Mouse (Mus musculus): Measurements from ENCODE around the gene Exoc4. TPM values are rescaled to one million over a fixed set of nuclear protein-coding genes. Genes with fewer than 3 reads are reported as not detected.

Gene Exoc4
- total and polyA plus RNA-seq, 3 experiments, result 10.5 to 86.2 (median 80.5) TPM

DNA sequence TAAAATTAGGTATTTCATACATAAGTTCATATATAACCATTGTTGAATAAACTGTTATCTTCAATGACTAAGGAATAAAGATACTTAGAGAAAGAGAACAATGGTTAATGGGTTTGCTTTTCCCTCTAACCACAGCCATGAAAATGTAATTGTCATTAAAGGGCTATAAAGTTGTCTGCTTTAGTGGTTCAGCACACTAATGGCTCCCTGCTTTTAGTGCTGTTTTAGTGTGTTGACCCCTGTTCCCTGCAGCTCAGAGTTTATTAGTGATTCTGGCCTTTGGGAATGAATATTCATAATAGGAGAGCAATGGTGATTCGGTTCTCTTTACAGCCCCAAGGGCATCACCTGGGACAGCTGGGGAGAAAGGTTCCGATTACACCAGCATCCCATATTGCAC lies 483.3 kb downstream of the Exoc4 start:
- H3K4me1 ChIP-seq (ENCODE audit: insufficient read depth, low read depth, low read length), result 0 out of 2 replicates have a peak, but pooled peaks cover 2% of the 10 kb centered on the region
- no peak for ATAC-seq (ENCODE audit: extremely low read depth, insufficient number of reproducible peaks, low FRiP score, poor library complexity, severe bottlenecking)

DNA sequence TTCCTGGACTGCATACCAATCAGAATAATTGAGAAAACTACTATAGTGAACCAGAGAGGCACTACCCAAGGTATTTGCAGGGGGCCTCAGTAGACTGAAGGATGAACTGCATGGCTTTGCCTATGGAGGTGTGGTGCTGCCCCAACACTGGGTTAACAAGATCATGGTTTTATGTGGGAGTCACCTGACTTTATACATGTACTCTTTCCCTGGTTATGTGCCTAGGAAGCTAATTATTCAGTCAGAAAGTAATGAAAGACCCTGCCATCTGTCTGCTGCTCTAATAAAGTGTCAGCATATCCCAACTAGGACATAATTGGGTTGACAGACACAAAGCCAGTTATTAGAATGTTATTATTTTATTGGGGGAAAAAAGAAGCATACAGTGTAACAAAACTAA lies 484.7 kb downstream of the Exoc4 start:
- TF ChIP-seq TAL1 (conservative IDR thresholded peaks at IDR 0.05; ENCODE audit: low read depth, low read length) (no peak), POLR2AphosphoS5 (IDR thresholded peaks at IDR 0.05; ENCODE audit: insufficient replicate concordance, low read depth, low read length) (no peak), CTCF (IDR thresholded peaks at IDR 0.05; ENCODE audit: low read depth, low read length) (no peak), GATA1 (IDR thresholded peaks at IDR 0.05; ENCODE audit: borderline replicate concordance, low read length) (no peak), GATA2 (IDR thresholded peaks at IDR 0.05; ENCODE audit: borderline replicate concordance, low read depth, low read length) (no peak)
- DNase-seq (ENCODE audit: low spot score), result no peak
- Histone ChIP-seq H3K9me3 (replicated peaks) (no peaks in the 10 kb centered on the region), H3K27me3 (ENCODE audit: insufficient read depth, low read length) (no peaks in the 10 kb centered on the region), H3K4me1 (ENCODE audit: insufficient read depth, low read depth, low read length) (0 out of 2 replicates have a peak, but pooled peaks cover 2% of the 10 kb centered on the region), H3K36me3 (replicated peaks) (no peaks in the 10 kb centered on the region), H3K4me3 (ENCODE audit: low read depth, low read length) (no peak overlapping the region)
- no peak for ATAC-seq (ENCODE audit: extremely low read depth, insufficient number of reproducible peaks, low FRiP score, poor library complexity, severe bottlenecking)

More for the DNA sequence above, 483.3 kb downstream of the Exoc4 start:
- H3K9me3 ChIP-seq (replicated peaks), result no peaks in the 10 kb centered on the region
- TF ChIP-seq CTCF (IDR thresholded peaks at IDR 0.05; ENCODE audit: low read depth, low read length) (no peak), GATA1 (IDR thresholded peaks at IDR 0.05; ENCODE audit: borderline replicate concordance, low read length) (no peak), GATA2 (IDR thresholded peaks at IDR 0.05; ENCODE audit: borderline replicate concordance, low read depth, low read length) (no peak), TAL1 (conservative IDR thresholded peaks at IDR 0.05; ENCODE audit: low read depth, low read length) (no peak), POLR2AphosphoS5 (IDR thresholded peaks at IDR 0.05; ENCODE audit: insufficient replicate concordance, low read depth, low read length) (no peak)
- H3K27me3 ChIP-seq (ENCODE audit: insufficient read depth, low read length), result no peaks in the 10 kb centered on the region
- no peaks in the 10 kb centered on the region for H3K36me3 ChIP-seq (replicated peaks)
- DNase-seq (ENCODE audit: low spot score), result no peak
- no peak overlapping the region for H3K4me3 ChIP-seq (ENCODE audit: low read depth, low read length)

DNA sequence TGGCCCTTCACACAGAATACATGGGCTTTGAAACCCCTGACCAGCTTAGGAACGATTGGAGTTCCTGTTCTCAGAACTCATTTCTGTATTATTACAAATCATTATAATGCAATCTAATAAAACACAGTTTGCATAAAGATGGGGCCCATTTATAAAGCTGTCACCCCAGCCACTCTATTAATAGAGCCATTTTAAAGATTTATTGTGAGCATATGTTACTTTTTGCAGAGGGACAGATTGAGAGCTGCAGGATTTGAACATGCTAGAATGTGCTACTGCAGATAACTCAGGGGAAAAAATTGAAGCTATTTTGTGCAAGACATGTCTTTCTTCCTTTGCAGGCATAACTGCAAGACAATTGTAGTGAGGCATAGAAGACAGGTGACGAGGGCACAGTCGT lies 485.1 kb downstream of the Exoc4 start:
- Histone ChIP-seq H3K4me1 (ENCODE audit: insufficient read depth, low read depth, low read length) (0 out of 2 replicates have a peak, but pooled peaks cover 2% of the 10 kb centered on the region), H3K9me3 (replicated peaks) (no peaks in the 10 kb centered on the region), H3K36me3 (replicated peaks) (no peaks in the 10 kb centered on the region), H3K27me3 (ENCODE audit: insufficient read depth, low read length) (no peaks in the 10 kb centered on the region), H3K4me3 (ENCODE audit: low read depth, low read length) (no peak overlapping the region)
- DNase-seq (ENCODE audit: low spot score) (no peak), ATAC-seq (ENCODE audit: extremely low read depth, insufficient number of reproducible peaks, low FRiP score, poor library complexity, severe bottlenecking) (no peak)
- TF ChIP-seq TAL1 (conservative IDR thresholded peaks at IDR 0.05; ENCODE audit: low read depth, low read length) (no peak), GATA1 (IDR thresholded peaks at IDR 0.05; ENCODE audit: borderline replicate concordance, low read length) (no peak), CTCF (IDR thresholded peaks at IDR 0.05; ENCODE audit: low read depth, low read length) (no peak), POLR2AphosphoS5 (IDR thresholded peaks at IDR 0.05; ENCODE audit: insufficient replicate concordance, low read depth, low read length) (no peak), GATA2 (IDR thresholded peaks at IDR 0.05; ENCODE audit: borderline replicate concordance, low read depth, low read length) (no peak)

DNA sequence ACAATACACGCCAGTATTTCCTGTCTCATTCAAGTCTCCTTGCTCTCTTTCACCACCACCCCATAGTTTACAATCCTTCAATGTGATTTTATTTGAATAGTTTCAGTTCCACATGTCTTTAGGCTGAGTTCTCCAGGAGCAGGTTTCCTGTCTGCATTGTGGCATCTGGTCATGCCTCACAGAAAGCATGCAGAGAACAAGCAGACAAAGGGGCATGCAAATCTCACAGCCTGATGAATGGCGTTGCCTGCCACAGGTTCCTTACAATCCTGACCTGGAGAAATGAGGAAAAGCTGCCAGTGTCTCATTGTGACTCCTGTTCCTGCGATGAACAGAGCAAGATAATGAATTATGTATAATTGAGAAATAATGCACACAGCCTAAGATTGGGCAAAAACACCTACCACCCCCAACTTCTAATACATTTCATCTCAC lies 490.0 kb downstream of the Exoc4 start:
- Histone ChIP-seq H3K36me3 (replicated peaks) (no peaks in the 10 kb centered on the region), H3K4me3 (ENCODE audit: low read depth, low read length) (no peak overlapping the region), H3K4me1 (ENCODE audit: insufficient read depth, low read depth, low read length) (no peaks in the 10 kb centered on the region), H3K9me3 (replicated peaks) (no peaks in the 10 kb centered on the region), H3K27me3 (ENCODE audit: insufficient read depth, low read length) (no peaks in the 10 kb centered on the region)
- DNase-seq (ENCODE audit: low spot score) (no peak), ATAC-seq (ENCODE audit: extremely low read depth, insufficient number of reproducible peaks, low FRiP score, poor library complexity, severe bottlenecking) (no peak)
- TF ChIP-seq POLR2AphosphoS5 (IDR thresholded peaks at IDR 0.05; ENCODE audit: insufficient replicate concordance, low read depth, low read length), result no peak
- no peak for TF ChIP-seq GATA2 (IDR thresholded peaks at IDR 0.05; ENCODE audit: borderline replicate concordance, low read depth, low read length)
- TF ChIP-seq TAL1 (conservative IDR thresholded peaks at IDR 0.05; ENCODE audit: low read depth, low read length), result no peak
- no peak for TF ChIP-seq GATA1 (IDR thresholded peaks at IDR 0.05; ENCODE audit: borderline replicate concordance, low read length)
- TF ChIP-seq CTCF (IDR thresholded peaks at IDR 0.05; ENCODE audit: low read depth, low read length), result no peak

DNA sequence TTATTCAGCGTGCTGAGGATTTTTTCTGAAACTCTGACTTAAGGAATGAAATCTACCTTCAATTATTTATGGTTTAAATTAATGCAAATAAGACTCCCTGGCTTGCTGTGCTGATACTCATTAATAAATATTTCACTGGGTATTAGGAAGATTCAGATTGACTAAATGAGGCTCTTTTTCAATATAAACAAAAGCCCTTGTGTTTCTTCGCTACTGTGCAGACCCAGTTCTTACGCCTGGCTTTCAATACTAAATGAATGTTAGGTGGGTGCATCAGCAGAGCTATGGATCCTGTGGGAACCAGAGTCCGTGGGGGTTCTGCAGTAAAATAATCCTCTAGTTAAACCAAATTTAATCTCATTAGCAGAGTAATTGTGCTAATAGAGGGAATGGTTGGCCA lies 490.4 kb downstream of the Exoc4 start:
- no peak for DNase-seq (ENCODE audit: low spot score)
- Histone ChIP-seq H3K4me1 (ENCODE audit: insufficient read depth, low read depth, low read length) (no peaks in the 10 kb centered on the region), H3K4me3 (ENCODE audit: low read depth, low read length) (no peak overlapping the region), H3K36me3 (replicated peaks) (no peaks in the 10 kb centered on the region), H3K9me3 (replicated peaks) (no peaks in the 10 kb centered on the region), H3K27me3 (ENCODE audit: insufficient read depth, low read length) (no peaks in the 10 kb centered on the region)
- no peak for ATAC-seq (ENCODE audit: extremely low read depth, insufficient number of reproducible peaks, low FRiP score, poor library complexity, severe bottlenecking)
- TF ChIP-seq GATA1 (IDR thresholded peaks at IDR 0.05; ENCODE audit: borderline replicate concordance, low read length), result no peak
- no peak for TF ChIP-seq TAL1 (conservative IDR thresholded peaks at IDR 0.05; ENCODE audit: low read depth, low read length)
- TF ChIP-seq POLR2AphosphoS5 (IDR thresholded peaks at IDR 0.05; ENCODE audit: insufficient replicate concordance, low read depth, low read length), result no peak
- no peak for TF ChIP-seq GATA2 (IDR thresholded peaks at IDR 0.05; ENCODE audit: borderline replicate concordance, low read depth, low read length)
- TF ChIP-seq CTCF (IDR thresholded peaks at IDR 0.05; ENCODE audit: low read depth, low read length), result no peak

DNA sequence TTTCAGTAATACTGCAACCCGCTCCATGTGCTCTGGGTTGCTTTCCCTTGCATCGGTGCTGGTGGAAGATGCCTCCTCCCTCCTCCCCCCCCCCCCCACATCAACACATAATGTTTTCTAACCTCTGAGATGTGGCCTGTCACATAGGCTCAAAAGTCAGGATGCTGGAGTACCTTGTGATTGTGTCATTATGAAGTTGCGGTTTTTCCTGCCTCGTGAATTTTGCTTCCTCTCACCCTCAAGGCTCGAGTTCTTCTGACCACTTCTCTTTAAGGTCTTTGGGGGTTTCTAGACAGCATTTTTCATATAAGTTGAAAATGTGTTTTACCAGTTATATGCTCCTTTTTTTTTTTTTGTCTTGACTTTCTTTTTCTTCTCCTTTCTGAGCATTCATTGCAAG lies 507.1 kb downstream of the Exoc4 start:
- Histone ChIP-seq H3K27me3 (ENCODE audit: insufficient read depth, low read length) (no peaks in the 10 kb centered on the region), H3K4me3 (ENCODE audit: low read depth, low read length) (no peak overlapping the region), H3K9me3 (replicated peaks) (no peaks in the 10 kb centered on the region), H3K4me1 (ENCODE audit: insufficient read depth, low read depth, low read length) (no peaks in the 10 kb centered on the region), H3K36me3 (replicated peaks) (peaks cover 19% of the 10 kb centered on the region)
- TF ChIP-seq POLR2AphosphoS5 (IDR thresholded peaks at IDR 0.05; ENCODE audit: insufficient replicate concordance, low read depth, low read length), result no peak
- no peak for TF ChIP-seq GATA2 (IDR thresholded peaks at IDR 0.05; ENCODE audit: borderline replicate concordance, low read depth, low read length)
- TF ChIP-seq GATA1 (IDR thresholded peaks at IDR 0.05; ENCODE audit: borderline replicate concordance, low read length), result no peak
- no peak for TF ChIP-seq CTCF (IDR thresholded peaks at IDR 0.05; ENCODE audit: low read depth, low read length)
- TF ChIP-seq TAL1 (conservative IDR thresholded peaks at IDR 0.05; ENCODE audit: low read depth, low read length), result no peak
- ATAC-seq (ENCODE audit: extremely low read depth, insufficient number of reproducible peaks, low FRiP score, poor library complexity, severe bottlenecking) (no peak), DNase-seq (ENCODE audit: low spot score) (no peak)

Data from G1E (cell line).